Mouse (Mus musculus) MEL (cell line): ENCODE data around the gene Mylk. TPM values are rescaled to one million over a fixed set of nuclear protein-coding genes. Genes with fewer than 3 reads are reported as not detected.

Experiments
- DNase-seq: peaks from one replicate; pipeline ENCODE4 v3.0.0; 2011; ENCODE audit warnings: low read depth, low spot score
- H3K27ac ChIP-seq: 2 replicates; pipeline ENCODE4 v1.5.1; 2012; ENCODE audit warnings: low read depth, mild to moderate bottlenecking, control low read depth, low read length, moderate library complexity; ENCODE audit not compliant: control insufficient read depth
- H3K27me3 ChIP-seq, 2 experiments: fragments of 150-350 bp in 1 of 2; sonication (generic) in 1 of 2; 2 replicates each; pipeline ENCODE4 v1.6.1; 2012; ENCODE audit warnings: low read length in 2 of 2, mild to moderate bottlenecking in 2 of 2, improper control_type of control experiment in 1 of 2, moderate library complexity in 1 of 2; ENCODE audit not compliant: insufficient read depth in 2 of 2, control insufficient read depth in 1 of 2
- H3K36me3 ChIP-seq, 2 experiments: 2 replicates each; pipeline ENCODE4 v1.6.1; 2012 to 2014; ENCODE audit warnings: low read length in 2 of 2, improper control_type of control experiment in 1 of 2, inconsistent platforms in 1 of 2, mild to moderate bottlenecking in 1 of 2; ENCODE audit not compliant: insufficient read depth in 2 of 2, control insufficient read depth in 1 of 2
- H3K4me1 ChIP-seq, 2 experiments: fragments of 150-350 bp in 1 of 2; sonication (generic) in 1 of 2; 2 replicates each; pipeline ENCODE4 v1.6.1; 2012; ENCODE audit warnings: low read length in 2 of 2, improper control_type of control experiment in 1 of 2, mild to moderate bottlenecking in 1 of 2; ENCODE audit not compliant: insufficient read depth in 2 of 2, control insufficient read depth in 1 of 2
- H3K4me3 ChIP-seq, 2 experiments: fragments of 150-350 bp in 1 of 2; sonication (generic) in 1 of 2; 2 replicates each; pipeline ENCODE4 v1.5.1; 2012; ENCODE audit warnings: low read depth in 2 of 2, low read length in 2 of 2, mild to moderate bottlenecking in 2 of 2, moderate library complexity in 2 of 2, control low read depth in 1 of 2, improper control_type of control experiment in 1 of 2; ENCODE audit not compliant: control insufficient read depth in 1 of 2, insufficient read depth in 1 of 2
- H3K79me2 ChIP-seq: 2 replicates; pipeline ENCODE4 v1.6.1; 2012; ENCODE audit warnings: mild to moderate bottlenecking, low read length, moderate library complexity; ENCODE audit not compliant: control insufficient read depth, poor library complexity, insufficient read depth
- H3K9ac ChIP-seq: 2 replicates; pipeline ENCODE4 v1.6.1; 2012; ENCODE audit warnings: low read depth, mild to moderate bottlenecking, control low read depth, low read length, moderate library complexity; ENCODE audit not compliant: control insufficient read depth, poor library complexity, severe bottlenecking
- H3K9me3 ChIP-seq: fragments of 150-350 bp; sonication (generic); replicated peaks from 2 replicates; pipeline ENCODE4 v1.6.1; 2012; ENCODE audit warnings: mild to moderate bottlenecking, low read length, improper control_type of control experiment, moderate library complexity; ENCODE audit not compliant: insufficient read depth
- BHLHE40 ChIP-seq: IDR thresholded peaks from 2 replicates; pipeline ENCODE4 v1.6.1; 2012; ENCODE audit warnings: low read depth, mild to moderate bottlenecking, inconsistent platforms, low read length, improper control_type of control experiment, borderline replicate concordance
- CHD1 ChIP-seq: IDR thresholded peaks from 2 replicates; pipeline ENCODE4 v1.6.1; 2012; ENCODE audit warnings: low read depth, mild to moderate bottlenecking, inconsistent platforms, low read length, improper control_type of control experiment
- E2F4 ChIP-seq: IDR thresholded peaks from 2 replicates; pipeline ENCODE4 v1.6.1; 2011; ENCODE audit warnings: low read depth, low read length, improper control_type of control experiment, borderline replicate concordance
- GABPA ChIP-seq: IDR thresholded peaks from 2 replicates; pipeline ENCODE4 v1.6.1; 2012; ENCODE audit warnings: low read depth, mild to moderate bottlenecking, inconsistent platforms, low read length, improper control_type of control experiment, moderate library complexity
- HCFC1 ChIP-seq: IDR thresholded peaks from 2 replicates; pipeline ENCODE4 v1.6.1; 2012; ENCODE audit warnings: low read depth, mild to moderate bottlenecking, inconsistent platforms, low read length, improper control_type of control experiment, moderate library complexity
- JUND ChIP-seq: IDR thresholded peaks from 2 replicates; pipeline ENCODE4 v1.6.1; 2011; ENCODE audit warnings: low read depth, mild to moderate bottlenecking, improper control_type of control experiment, low read length
- MAX ChIP-seq: IDR thresholded peaks from 2 replicates; pipeline ENCODE4 v1.6.1; 2011; ENCODE audit warnings: low read length, improper control_type of control experiment
- MAZ ChIP-seq: IDR thresholded peaks from 2 replicates; pipeline ENCODE4 v1.6.1; 2012; ENCODE audit warnings: low read depth, mild to moderate bottlenecking, inconsistent platforms, low read length, improper control_type of control experiment
- MEF2A ChIP-seq: IDR thresholded peaks from 2 replicates; pipeline ENCODE4 v1.6.1; 2014; ENCODE audit warnings: low read depth, mild to moderate bottlenecking, inconsistent platforms, low read length, improper control_type of control experiment; ENCODE audit not compliant: poor library complexity, insufficient replicate concordance, severe bottlenecking; ENCODE audit errors: extremely low read depth
- MXI1 ChIP-seq: IDR thresholded peaks from 2 replicates; pipeline ENCODE4 v1.6.1; 2011; ENCODE audit warnings: mild to moderate bottlenecking, low read depth, low read length, improper control_type of control experiment
- MYB ChIP-seq: IDR thresholded peaks from 2 replicates; pipeline ENCODE4 v1.6.1; 2011; ENCODE audit warnings: mild to moderate bottlenecking, low read depth, low read length, improper control_type of control experiment
- MYC ChIP-seq: IDR thresholded peaks from 2 replicates; pipeline ENCODE4 v1.6.1; 2011; ENCODE audit warnings: low read depth, mild to moderate bottlenecking, low read length, improper control_type of control experiment, moderate library complexity
- NELFE ChIP-seq: IDR thresholded peaks from 2 replicates; pipeline ENCODE4 v1.6.1; 2011; ENCODE audit warnings: low read depth, low read length, improper control_type of control experiment
- POLR2A ChIP-seq, 2 experiments: IDR thresholded peaks; 2 replicates each; pipeline ENCODE4 v1.6.1; 2011 to 2012; ENCODE audit warnings: low read length in 2 of 2, mild to moderate bottlenecking in 2 of 2, control low read depth in 1 of 2, improper control_type of control experiment in 1 of 2, low read depth in 1 of 2, moderate library complexity in 1 of 2; ENCODE audit not compliant: control insufficient read depth in 1 of 2, insufficient read depth in 1 of 2, poor library complexity in 1 of 2
- POLR2AphosphoS2 ChIP-seq: IDR thresholded peaks from 2 replicates; pipeline ENCODE4 v1.6.1; 2011; ENCODE audit warnings: low read length, improper control_type of control experiment
- POLR2AphosphoS5 ChIP-seq: IDR thresholded peaks from 2 replicates; pipeline ENCODE4 v1.6.1; 2012; ENCODE audit warnings: low read depth, borderline replicate concordance, mild to moderate bottlenecking, inconsistent platforms, low read length, moderate library complexity, mixed read lengths
- RCOR1 ChIP-seq: IDR thresholded peaks from 2 replicates; pipeline ENCODE4 v1.6.1; 2012; ENCODE audit warnings: low read depth, mild to moderate bottlenecking, inconsistent platforms, low read length, improper control_type of control experiment
- UBTF ChIP-seq: IDR thresholded peaks from 2 replicates; pipeline ENCODE4 v1.6.1; 2012; ENCODE audit warnings: low read depth, mild to moderate bottlenecking, inconsistent platforms, low read length, improper control_type of control experiment, moderate library complexity, borderline replicate concordance; ENCODE audit not compliant: insufficient read depth
- USF1 ChIP-seq: IDR thresholded peaks from 2 replicates; pipeline ENCODE4 v1.6.1; 2014; ENCODE audit warnings: low read depth, mild to moderate bottlenecking, inconsistent platforms, low read length, improper control_type of control experiment, moderate library complexity
- ZKSCAN1 ChIP-seq: IDR thresholded peaks from 2 replicates; pipeline ENCODE4 v1.6.1; 2012; ENCODE audit warnings: low read depth, mild to moderate bottlenecking, inconsistent platforms, low read length, improper control_type of control experiment, moderate library complexity
- ZMIZ1 ChIP-seq: IDR thresholded peaks from 2 replicates; pipeline ENCODE4 v1.6.1; 2012; ENCODE audit warnings: low read depth, mild to moderate bottlenecking, inconsistent platforms, low read length, improper control_type of control experiment, moderate library complexity
- polyA plus RNA-seq, 2 experiments: library from polyadenylated mRNA; stranded (reverse) in 1 of 2; unstranded in 1 of 2; fragments of >175 nt in 1 of 2; fragments of >200 nt in 1 of 2; gene quantifications; 2 replicates each; pipeline versions ENCODE4 v1.2.1 to v1.2.4; 2012; ENCODE audit warnings: low replicate concordance in 2 of 2, low read depth in 1 of 2; ENCODE audit not compliant: insufficient read length in 2 of 2, insufficient read depth in 1 of 2, missing spikeins in 1 of 2
- total RNA-seq: library from RNA; depleted of rRNA; stranded (reverse); fragments of 300-350 nt; gene quantifications from 2 replicates; pipeline ENCODE4 v1.2.3, GENCODE M21; 2012

The Mylk gene
- total and polyA plus RNA-seq, 3 experiments = not detected

GRCm38 (mm10) chr16:34700828-34701216, 44.2 kb upstream of the Mylk start:
- no peak for TF ChIP-seq E2F4
- no peak for TF ChIP-seq NELFE
- peaks cover 0 to 4% of the 10 kb centered on the region in 2 experiments; a peak in 2 of 4 replicates for H3K36me3 ChIP-seq

DNA sequence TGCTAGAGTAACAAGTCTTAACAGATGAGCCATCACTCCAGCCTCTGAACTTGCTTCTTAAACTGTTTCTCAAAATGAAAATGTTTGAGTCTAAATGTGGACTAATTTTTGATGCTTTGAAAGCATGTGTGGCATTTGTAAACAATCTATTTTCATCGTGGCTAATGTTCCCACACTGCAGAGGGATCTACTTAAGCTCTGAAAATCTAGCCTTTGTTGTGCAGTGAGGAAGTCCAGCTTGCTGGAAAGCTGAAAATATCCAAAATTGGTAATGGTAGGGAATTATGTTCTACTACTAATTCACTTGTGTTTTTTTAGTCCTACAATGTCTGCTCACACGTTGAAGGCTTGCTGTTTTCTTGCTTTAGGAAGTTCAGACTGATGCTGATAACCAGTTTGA, 39.0 kb upstream of the Mylk start:
- no peaks in the 10 kb centered on the region for H3K9me3 ChIP-seq
- peaks cover 0 to 8% of the 10 kb centered on the region in 2 experiments; a peak in 2 of 4 replicates for H3K36me3 ChIP-seq
- DNase-seq = no peak
- H3K27ac ChIP-seq = no peak overlapping the region
- no peak for TF ChIP-seq POLR2AphosphoS5
- no peak for TF ChIP-seq MAX
- no peak for TF ChIP-seq ZKSCAN1
- no peak for TF ChIP-seq GABPA
- TF ChIP-seq MEF2A = no peak
- no peak for TF ChIP-seq UBTF
- TF ChIP-seq RCOR1 = no peak
- no peak for TF ChIP-seq MYC
- no peak overlapping the region for H3K4me3 ChIP-seq
- no peak overlapping the region for H3K9ac ChIP-seq
- no peaks in the 10 kb centered on the region for H3K4me1 ChIP-seq
- no peaks in the 10 kb centered on the region for H3K79me2 ChIP-seq
- H3K27me3 ChIP-seq = no peaks in the 10 kb centered on the region

More at GRCm38 (mm10) chr16:34700828-34701216, 44.2 kb upstream of the Mylk start:
- H3K4me3 ChIP-seq = no peak overlapping the region
- DNase-seq = no peak
- no peaks in the 10 kb centered on the region for H3K27me3 ChIP-seq
- H3K9ac ChIP-seq = no peak overlapping the region
- H3K9me3 ChIP-seq = no peaks in the 10 kb centered on the region
- no peaks in the 10 kb centered on the region for H3K4me1 ChIP-seq
- H3K79me2 ChIP-seq = no peaks in the 10 kb centered on the region
- no peak overlapping the region for H3K27ac ChIP-seq

- no peak overlapping the region for H3K9ac ChIP-seq
- no peaks in the 10 kb centered on the region for H3K4me1 ChIP-seq
- no peak overlapping the region for H3K4me3 ChIP-seq
- H3K27ac ChIP-seq = no peak overlapping the region
- DNase-seq = peak; percentile 11
- H3K36me3 ChIP-seq = peaks cover 0 to 8% of the 10 kb centered on the region in 2 experiments; a peak in 2 of 4 replicates
- H3K79me2 ChIP-seq = no peaks in the 10 kb centered on the region
- H3K9me3 ChIP-seq = no peaks in the 10 kb centered on the region
- no peaks in the 10 kb centered on the region for H3K27me3 ChIP-seq
- TF ChIP-seq MAX = no peak
- no peak for TF ChIP-seq BHLHE40
- no peak for TF ChIP-seq HCFC1
- no peak for TF ChIP-seq MYB
- TF ChIP-seq NELFE = no peak
- no peak for TF ChIP-seq MAZ
- TF ChIP-seq JUND = no peak
- no peak for TF ChIP-seq POLR2A (IDR thresholded peaks at IDR 0.05; ENCODE audit: control insufficient read depth in 1 of 2, insufficient read depth in 1 of 2, low read depth in 1 of 2, low read length in 2 of 2, poor library complexity in 1 of 2)
- no peak for TF ChIP-seq POLR2AphosphoS2
- TF ChIP-seq ZMIZ1 = no peak
- no peak for TF ChIP-seq MXI1
- TF ChIP-seq MYC = no peak
- TF ChIP-seq MEF2A = no peak
- no peak for TF ChIP-seq CHD1
- no peak for TF ChIP-seq USF1
Observed at GRCm38 (mm10) chr16:34706487-34706946, 38.5 kb upstream of the Mylk start.
